Comparison of ENCODE assay signal across 33 mouse cellular contexts in genomic region chr11:12343686-12344085, GRCm38 (mm10).
DNase-seq lines count a peak whose midpoint lies in the region; TF ChIP-seq lines count a peak whose summit lies in the region.
"Had no signal": no experiment of that assay in that cellular context is flagged by ENCODE, and none has a peak within 500 bp of the region (broad histone marks: within the 10 kb centered on the region; RNA-seq: fewer than 3 reads in every experiment).

No protein-coding gene starts in this region.

- WGBS in heart, adult 2 months: 88% methylated on average over 4 of the region's 4 CpGs

- no peak for TF ChIP-seq POLR2A in heart, adult 2 months (IDR thresholded peaks at IDR 0.05; ENCODE audit: insufficient read depth, low read depth, low read length)

- no peak for TF ChIP-seq CTCF in heart, adult 2 months (IDR thresholded peaks at IDR 0.05)

- H3K79me2 ChIP-seq in heart, adult 2 months (replicated peaks; ENCODE audit: control insufficient read depth, insufficient read depth, low read length): no peaks in the 10 kb centered on the region

- H3K36me3 ChIP-seq in heart, adult 2 months (ENCODE audit: control insufficient read depth, insufficient read depth, low read length): peaks cover 12% of the 10 kb centered on the region
- H3K36me3 ChIP-seq: embryonic facial prominence, embryonic 10.5 days; embryonic facial prominence, embryonic 15.5 days; heart, embryonic 10.5 days; heart, embryonic 15.5 days; kidney, embryonic 15.5 days; limb, embryonic 13.5 days; midbrain, embryonic 12.5 days; neural tube, embryonic 12.5 days had no signal

- no peak overlapping the region for H3K27ac ChIP-seq in heart, adult 2 months
- H3K27ac ChIP-seq: embryonic facial prominence, embryonic 10.5 days; embryonic facial prominence, embryonic 15.5 days; forebrain, embryonic 13.5 days; heart, embryonic 10.5 days; heart, embryonic 15.5 days; kidney, embryonic 15.5 days; layer of hippocampus, adult 2 months; left cerebral cortex, adult 2 months; limb, embryonic 13.5 days; midbrain, embryonic 12.5 days; neural tube, embryonic 12.5 days; stomach, postnatal 0 days had no signal

- no peaks in the 10 kb centered on the region for H3K27me3 ChIP-seq in heart, adult 2 months (ENCODE audit: control insufficient read depth, insufficient read depth, low read length)
- H3K27me3 ChIP-seq: embryonic facial prominence, embryonic 15.5 days; forebrain, embryonic 13.5 days; heart, embryonic 15.5 days; kidney, embryonic 15.5 days; limb, embryonic 13.5 days; megakaryocyte, embryonic 14.5 days; midbrain, embryonic 12.5 days; neural tube, embryonic 12.5 days; Patski had no signal

- H3K9ac ChIP-seq in heart, adult 2 months (ENCODE audit: low read depth, low read length): no peak overlapping the region
- H3K9ac ChIP-seq: embryonic facial prominence, embryonic 15.5 days; forebrain, embryonic 13.5 days; heart, embryonic 15.5 days; kidney, embryonic 15.5 days; limb, embryonic 13.5 days; midbrain, embryonic 12.5 days; neural tube, embryonic 12.5 days had no signal

- no peak overlapping the region for H3K4me3 ChIP-seq in heart, adult 2 months
- H3K4me3 ChIP-seq: embryonic facial prominence, embryonic 10.5 days; embryonic facial prominence, embryonic 15.5 days; forebrain, embryonic 13.5 days; heart, embryonic 10.5 days; heart, embryonic 15.5 days; kidney, embryonic 15.5 days; layer of hippocampus, adult 2 months; left cerebral cortex, adult 2 months; limb, embryonic 13.5 days; megakaryocyte, embryonic 14.5 days; midbrain, embryonic 12.5 days; myocyte; neural tube, embryonic 12.5 days had no signal

- H3K4me1 ChIP-seq in heart, adult 2 months (ENCODE audit: control insufficient read depth, insufficient read depth, low read length): no peaks in the 10 kb centered on the region
- H3K4me1 ChIP-seq: embryonic facial prominence, embryonic 10.5 days; embryonic facial prominence, embryonic 15.5 days; forebrain, embryonic 13.5 days; heart, embryonic 10.5 days; kidney, embryonic 15.5 days; megakaryocyte, embryonic 14.5 days; midbrain, embryonic 12.5 days; neural tube, embryonic 12.5 days had no signal

- no peak for TF ChIP-seq EP300 in heart, adult 2 months (IDR thresholded peaks at IDR 0.05; ENCODE audit: insufficient read depth, low read depth, low read length)

- intact Hi-C loops in heart, adult 2 months (cut with DNase I): no loop called here
- intact Hi-C loops in left cerebral cortex, postnatal 14 days (cut with DNase I): no loop called here

- peak; percentile 79 for DNase-seq in heart, adult 11 months
- DNase-seq in heart, adult 2 months: no peak
- peak; percentile 60 for DNase-seq in right cerebral cortex, adult 18-20 months
- no peak for DNase-seq in right cerebral cortex, postnatal 36 days (ENCODE audit: low spot score in 2 of 2)
- peak; percentile 17 to 52 for DNase-seq in left cerebral cortex, postnatal 14 days (ENCODE audit: low spot score in 2 of 2)
- no peak for DNase-seq in ovary, adult 18-20 months (ENCODE audit: low spot score)
- no peak for DNase-seq in adrenal gland, postnatal 25 days
- DNase-seq: adrenal gland, postnatal 14 days; cerebellum, adult 18-20 months; cerebellum, postnatal 14 days; gastrocnemius, postnatal 10 days; kidney, adult 18-20 months; kidney, postnatal 25 days; lung, postnatal 4 days; right cerebral cortex, postnatal 25 days; spleen, adult 18-20 months; thymus, adult 2 months; thymus, postnatal 36 days had no signal

Comparison
In these comparisons a context has a peak if more than half of its experiments do, and no peak if none do; other contexts are left out.
1. DNase-seq: peak in heart, adult 11 months (single experiment), right cerebral cortex, adult 18-20 months (single experiment) and left cerebral cortex, postnatal 14 days (2 of 2); none in heart, adult 2 months (0 of 2), right cerebral cortex, postnatal 36 days (0 of 2), ovary, adult 18-20 months (single experiment) and adrenal gland, postnatal 25 days (single experiment).